Mouse (Mus musculus) forebrain, embryonic 13.5 days (tissue): ENCODE measurements around the gene Avl9. TPM values are rescaled to one million over a fixed set of nuclear protein-coding genes. Genes with fewer than 3 reads are reported as not detected.

Experiments used
- ATAC-seq: fragments of 200-750 bp; cut with Nextera tagmentation; 2 replicates; pipeline ENCODE4 v1.8.0; 2017
- H3K27ac ChIP-seq: fragments of 300-500 bp; sonication (generic); 2 replicates; pipeline ENCODE4 v1.5.1; 2015; ENCODE audit warnings: inconsistent platforms, mild to moderate bottlenecking, moderate library complexity
- H3K27me3 ChIP-seq: fragments of 300-500 bp; sonication (generic); 2 replicates; pipeline ENCODE4 v1.6.1; 2015; ENCODE audit warnings: mild to moderate bottlenecking, inconsistent platforms
- H3K36me3 ChIP-seq: fragments of 300-500 bp; sonication (generic); 2 replicates; pipeline ENCODE4 v1.6.1; 2015; ENCODE audit warnings: mild to moderate bottlenecking, inconsistent platforms; ENCODE audit not compliant: poor library complexity, severe bottlenecking
- H3K4me1 ChIP-seq: fragments of 300-500 bp; sonication (generic); 2 replicates; pipeline ENCODE4 v1.6.1; 2015; ENCODE audit warnings: inconsistent platforms
- H3K4me2 ChIP-seq: fragments of 300-500 bp; sonication (generic); 2 replicates; pipeline ENCODE4 v1.6.1; 2015; ENCODE audit warnings: inconsistent platforms, mild to moderate bottlenecking, moderate library complexity
- H3K4me3 ChIP-seq: fragments of 300-500 bp; sonication (generic); 2 replicates; pipeline ENCODE4 v1.5.1; 2015; ENCODE audit warnings: mild to moderate bottlenecking, inconsistent platforms
- H3K9ac ChIP-seq: fragments of 300-500 bp; sonication (generic); 2 replicates; pipeline ENCODE4 v1.6.1; 2015; ENCODE audit warnings: mild to moderate bottlenecking, inconsistent platforms
- H3K9me3 ChIP-seq: fragments of 300-500 bp; sonication (generic); replicated peaks from 2 replicates; pipeline ENCODE4 v1.6.1; 2016; ENCODE audit warnings: inconsistent platforms
- WGBS: fragments of 180-500 bp; shearing (Covaris S2); methylation state at CpG from one replicate; pipeline ENCODE4 v1.1.7; 2015; 5-methylcytosine and 5-hydroxymethylcytosine counted together
- polyA plus RNA-seq: library from polyadenylated mRNA; unstranded; fragments of >200 nt; fragmentation: Nextera tagmentation; extraction: Ambion mirVana; gene quantifications from 2 replicates; pipeline ENCODE4 v1.2.1, GENCODE M21; 2015

Gene Avl9
- 32.4 and 34.7 TPM in 2 replicates for polyA plus RNA-seq

- peak; percentile 98 for ATAC-seq
- peak within 1 kb of the TSS; percentile 80 for H3K9ac ChIP-seq
- H3K9me3 ChIP-seq: no peaks in the 10 kb centered on the region
- peak within 1 kb of the TSS; percentile 95 for H3K27ac ChIP-seq
- under 1% methylated on average over 48 of the region's 64 CpGs for WGBS
- no peaks in the 10 kb centered on the region for H3K27me3 ChIP-seq
- H3K4me3 ChIP-seq: peak within 1 kb of the TSS; percentile 68
- peaks cover 15% of the 10 kb centered on the region for H3K4me1 ChIP-seq
- peak within 1 kb of the TSS; percentile 72 for H3K4me2 ChIP-seq
- no peaks in the 10 kb centered on the region for H3K36me3 ChIP-seq
Measured at GRCm38 (mm10) chr6:56714574-56715269, at the start of gene Avl9. TSS of gene Avl9 (plus strand) at chr6:56714899.

- Histone ChIP-seq H3K4me2 (no peak overlapping the region), H3K36me3 (no peaks in the 10 kb centered on the region)
- WGBS: 84% methylated on average over 3 of the region's 3 CpGs
Measured at GRCm38 (mm10) chr6:56688238-56688637, 26.5 kb upstream of the Avl9 start.

GRCm38 (mm10) chr6:56691205-56691604 is 23.5 kb upstream of the Avl9 start:
- Histone ChIP-seq H3K36me3 (no peaks in the 10 kb centered on the region), H3K27me3 (no peaks in the 10 kb centered on the region), H3K4me1 (no peaks in the 10 kb centered on the region), H3K9me3 (no peaks in the 10 kb centered on the region), H3K9ac (no peak overlapping the region), H3K27ac (no peak overlapping the region), H3K4me3 (no peak overlapping the region), H3K4me2 (no peak overlapping the region)
- 2% methylated on average over 2 of the region's 2 CpGs for WGBS
- ATAC-seq: peak; percentile 38; the same call in 1 of the 2 replicates

More at GRCm38 (mm10) chr6:56688238-56688637, 26.5 kb upstream of the Avl9 start:
- Histone ChIP-seq H3K27ac (no peak overlapping the region), H3K9me3 (no peaks in the 10 kb centered on the region), H3K4me1 (no peaks in the 10 kb centered on the region), H3K9ac (no peak overlapping the region), H3K4me3 (no peak overlapping the region), H3K27me3 (no peaks in the 10 kb centered on the region)
- ATAC-seq: no peak

GRCm38 (mm10) chr6:56692445-56692844 is 22.3 kb upstream of the Avl9 start:
- Histone ChIP-seq H3K27me3 (no peaks in the 10 kb centered on the region), H3K9me3 (no peaks in the 10 kb centered on the region), H3K4me1 (no peaks in the 10 kb centered on the region), H3K4me3 (no peak overlapping the region), H3K27ac (no peak overlapping the region), H3K9ac (no peak overlapping the region), H3K4me2 (no peak overlapping the region), H3K36me3 (no peaks in the 10 kb centered on the region)
- WGBS: 75% methylated on average over 4 of the region's 4 CpGs
- ATAC-seq: no peak

GRCm38 (mm10) chr6:56703931-56704900 is 10.5 kb upstream of the Avl9 start, which contains the start of gene Lsm5:
TSS of gene Lsm5 (minus strand) at chr6:56704710.
- Histone ChIP-seq H3K4me1 (peaks cover 7% of the 10 kb centered on the region; the same call in 1 of the 2 replicates), H3K4me3 (peak within 1 kb of the TSS; percentile 81), H3K36me3 (no peaks in the 10 kb centered on the region), H3K27ac (peak within 1 kb of the TSS; percentile 31; the same call in 1 of the 2 replicates), H3K27me3 (no peaks in the 10 kb centered on the region), H3K9ac (peak within 1 kb of the TSS; percentile 72), H3K4me2 (peak within 1 kb of the TSS; percentile 87), H3K9me3 (peaks cover 5% of the 10 kb centered on the region; the same call in 1 of the 2 replicates)
- ATAC-seq: peak; percentile 94
- under 1% methylated on average over 46 of the region's 46 CpGs for WGBS

GRCm38 (mm10) chr6:56714186-56714573 is 519 bp upstream of the Avl9 start:
- Histone ChIP-seq H3K4me3 (peak overlapping the region; percentile 68), H3K9ac (no peak overlapping the region), H3K9me3 (no peaks in the 10 kb centered on the region), H3K27ac (no peak overlapping the region), H3K4me2 (peak overlapping the region; percentile 72), H3K4me1 (peaks cover 15% of the 10 kb centered on the region), H3K36me3 (no peaks in the 10 kb centered on the region), H3K27me3 (no peaks in the 10 kb centered on the region)
- 55% methylated on average over 7 of the region's 7 CpGs for WGBS
- no peak for ATAC-seq

- Histone ChIP-seq H3K4me2 (peak overlapping the region; percentile 72), H3K27me3 (no peaks in the 10 kb centered on the region), H3K27ac (peak overlapping the region; percentile 95), H3K36me3 (no peaks in the 10 kb centered on the region), H3K9ac (peak overlapping the region; percentile 80), H3K4me3 (peak overlapping the region; percentile 68), H3K9me3 (no peaks in the 10 kb centered on the region), H3K4me1 (peaks cover 15% of the 10 kb centered on the region)
- no peak; the same call in 1 of the 2 replicates for ATAC-seq
- WGBS: under 1% methylated on average over 25 of the region's 25 CpGs
Measured at GRCm38 (mm10) chr6:56715270-56715666, 569 bp downstream of the Avl9 start.

GRCm38 (mm10) chr6:56719071-56719470 is 4.4 kb downstream of the Avl9 start:
- no peak overlapping the region for H3K27ac ChIP-seq

GRCm38 (mm10) chr6:56720877-56721276 is 6.2 kb downstream of the Avl9 start:
- Histone ChIP-seq H3K4me3 (no peak overlapping the region), H3K9me3 (no peaks in the 10 kb centered on the region), H3K4me1 (peaks cover 21% of the 10 kb centered on the region), H3K27ac (0 out of 2 replicates have a peak overlapping the region, but pooled peaks have one; percentile 25), H3K9ac (no peak overlapping the region), H3K36me3 (peaks cover 20% of the 10 kb centered on the region), H3K4me2 (no peak overlapping the region), H3K27me3 (no peaks in the 10 kb centered on the region)
- 60% methylated on average over 3 of the region's 3 CpGs for WGBS
- ATAC-seq: no peak

More at GRCm38 (mm10) chr6:56719071-56719470, 4.4 kb downstream of the Avl9 start:
- no peak overlapping the region for H3K4me2 ChIP-seq
- no peaks in the 10 kb centered on the region for H3K9me3 ChIP-seq
- 90% methylated on average over 1 of the region's 1 CpGs for WGBS
- no peak overlapping the region for H3K4me3 ChIP-seq
- no peaks in the 10 kb centered on the region for H3K27me3 ChIP-seq
- peaks cover 21% of the 10 kb centered on the region for H3K4me1 ChIP-seq
- H3K9ac ChIP-seq: no peak overlapping the region
- H3K36me3 ChIP-seq: peaks cover 9% of the 10 kb centered on the region
- ATAC-seq: no peak

GRCm38 (mm10) chr6:56732545-56732944 is 17.8 kb downstream of the Avl9 start:
- H3K4me2 ChIP-seq: no peak overlapping the region
- no peak overlapping the region for H3K4me3 ChIP-seq
- ATAC-seq: 0 out of 2 replicates have a peak, but pooled peaks have one; percentile 30
- H3K9me3 ChIP-seq: no peaks in the 10 kb centered on the region
- H3K27ac ChIP-seq: no peak overlapping the region
- H3K27me3 ChIP-seq: no peaks in the 10 kb centered on the region
- peaks cover 72% of the 10 kb centered on the region for H3K36me3 ChIP-seq
- WGBS: 64% methylated on average over 2 of the region's 2 CpGs
- H3K4me1 ChIP-seq: no peaks in the 10 kb centered on the region
- no peak overlapping the region for H3K9ac ChIP-seq

- no peak overlapping the region for H3K9ac ChIP-seq
- WGBS: 50% methylated on average over 5 of the region's 5 CpGs
- H3K9me3 ChIP-seq: no peaks in the 10 kb centered on the region
- H3K27ac ChIP-seq: no peak overlapping the region; the same call in 1 of the 2 replicates
- no peak overlapping the region for H3K4me3 ChIP-seq
- no peak overlapping the region for H3K4me2 ChIP-seq
- ATAC-seq: peak; percentile 68
- H3K36me3 ChIP-seq: peaks cover 27% of the 10 kb centered on the region
- H3K4me1 ChIP-seq: peaks cover 14% of the 10 kb centered on the region; the same call in 1 of the 2 replicates
- H3K27me3 ChIP-seq: no peaks in the 10 kb centered on the region
Measured at GRCm38 (mm10) chr6:56745950-56746543, 31.3 kb downstream of the Avl9 start.
